Mouse (Mus musculus): ENCODE results near the gene Rnaseh1.

Gene Rnaseh1

DNA sequence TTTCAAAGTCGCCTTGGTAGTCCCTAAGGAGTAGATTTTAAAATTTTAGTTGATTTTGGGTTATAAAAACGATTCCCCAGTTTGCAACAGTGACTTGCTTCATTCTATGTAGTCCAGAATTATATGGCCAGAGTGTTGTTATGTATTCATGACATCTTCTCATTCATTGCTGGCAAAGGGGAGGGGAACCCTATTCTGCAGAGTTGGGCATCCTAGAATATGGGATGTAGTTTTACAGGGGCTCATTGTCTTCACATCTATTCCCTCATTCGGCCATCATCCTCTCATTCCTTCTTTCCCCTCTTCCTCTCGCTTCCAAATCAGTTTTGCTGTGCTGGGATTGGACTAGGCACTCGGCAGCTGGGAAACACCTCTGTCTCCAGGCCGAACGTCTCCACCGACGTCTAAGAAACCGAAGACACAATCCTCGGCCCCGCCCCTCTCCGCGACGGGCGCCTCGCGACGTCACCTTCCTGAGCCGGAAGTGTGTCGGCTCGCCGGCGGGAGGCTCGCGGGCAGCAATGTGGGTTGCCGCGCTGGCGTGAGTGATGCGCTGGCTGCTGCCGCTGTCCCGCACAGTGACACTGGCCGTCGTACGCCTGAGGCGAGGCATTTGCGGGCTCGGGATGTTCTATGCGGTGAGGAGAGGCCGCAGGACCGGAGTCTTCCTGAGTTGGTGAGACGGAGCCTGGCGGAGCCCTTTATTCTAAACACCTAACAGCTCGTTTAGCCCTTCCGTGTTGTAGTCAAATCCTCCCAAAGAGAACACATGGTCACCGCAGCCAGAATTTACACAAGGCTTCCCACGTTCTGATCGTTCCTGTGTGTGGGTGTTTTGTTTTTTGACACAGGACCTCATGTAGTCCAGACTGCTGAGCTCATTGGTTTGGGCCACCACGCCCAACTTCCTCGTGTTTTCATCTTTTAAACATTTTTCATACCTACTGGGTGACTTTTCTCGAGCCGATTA is at the start of gene Rnaseh1:
Rnaseh1 (plus strand) TSS at position 462 of the 970 bp plus-strand sequence.
- DNase-seq (ENCODE audit: low spot score) = peak; percentile 91

DNA sequence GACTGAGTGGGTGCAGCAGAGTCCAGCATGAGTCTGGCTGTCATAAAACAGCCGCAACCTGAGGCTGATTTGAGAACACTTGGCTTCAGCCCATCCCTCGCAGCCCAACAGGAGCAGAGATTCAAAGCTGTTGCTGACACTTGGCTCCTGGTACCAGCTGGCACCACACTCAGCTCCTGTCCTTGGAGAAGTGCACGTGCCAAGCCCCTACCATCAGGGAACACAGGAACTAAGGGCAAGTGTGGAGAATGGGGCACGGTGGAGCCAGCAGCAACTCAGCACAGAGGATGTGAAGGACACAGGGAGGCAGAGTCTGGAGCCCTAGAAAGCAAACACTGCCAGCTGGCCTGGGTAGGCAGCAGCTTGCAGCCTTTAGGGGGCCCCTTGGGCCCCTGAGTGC is 47.1 kb upstream of the Rnaseh1 start:
- DNase-seq (ENCODE audit: low spot score) = no peak

DNA sequence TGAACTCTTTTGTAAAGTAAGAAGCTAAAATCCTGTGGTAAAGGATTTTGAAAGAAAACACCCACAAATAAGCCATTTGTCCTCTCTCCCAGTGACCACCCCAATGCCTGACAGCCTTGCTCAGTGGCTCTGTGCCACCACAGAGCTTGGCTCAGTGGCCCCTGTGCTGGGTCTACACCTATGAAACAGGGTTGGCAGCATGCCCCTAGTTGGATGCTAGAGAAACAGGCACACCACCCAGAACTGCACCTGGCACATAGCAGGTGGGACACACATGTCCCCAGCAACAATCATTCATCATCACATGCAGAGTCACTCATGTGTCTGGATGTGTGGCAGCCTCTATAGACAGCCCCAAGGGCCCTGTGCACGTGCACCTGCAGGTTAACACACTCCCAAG is 45.9 kb upstream of the Rnaseh1 start:
- DNase-seq (ENCODE audit: low spot score) = no peak

DNA sequence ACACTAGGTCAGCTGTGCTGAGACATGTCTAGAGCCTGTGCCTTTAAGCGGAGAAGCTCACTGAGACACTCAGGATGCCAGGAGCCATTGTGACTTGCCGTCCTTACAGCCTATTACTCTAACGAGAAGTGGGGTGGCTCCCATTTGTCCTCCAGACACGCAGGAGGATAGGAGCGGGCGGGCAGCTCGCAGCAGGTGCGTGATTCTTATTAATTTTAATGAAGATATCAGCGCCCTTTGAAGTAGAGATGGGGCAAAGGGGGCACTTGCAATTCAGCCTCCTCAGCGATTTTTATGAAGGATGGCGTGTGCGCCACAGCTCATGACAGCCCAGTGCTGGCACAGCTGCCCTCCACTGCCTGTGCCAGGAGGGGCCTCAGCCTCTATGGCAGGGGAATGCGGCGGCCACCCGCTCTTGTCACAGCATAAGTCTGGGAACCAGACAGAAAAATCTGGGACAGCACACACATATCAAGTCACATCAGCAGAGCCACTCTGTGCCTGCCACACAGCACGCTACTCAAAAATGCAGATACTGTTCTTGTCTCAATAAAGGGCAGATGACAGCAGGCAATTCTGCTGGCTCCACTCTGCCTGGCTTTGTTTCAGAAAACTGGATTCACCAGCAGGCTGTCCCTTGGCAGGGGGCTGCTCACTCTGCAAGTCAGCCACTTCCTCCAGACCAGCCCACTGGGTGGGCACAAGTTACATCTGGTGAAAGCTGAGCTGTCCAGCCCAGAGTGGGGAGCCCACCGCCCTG is 41.7 kb upstream of the Rnaseh1 start:
- DNase-seq (ENCODE audit: low spot score) = no peak

- DNase-seq (ENCODE audit: low spot score) = no peak
Observed at GRCm38 (mm10) chr12:28612391-28612790, 37.0 kb upstream of the Rnaseh1 start.

GRCm38 (mm10) chr12:28614401-28614800 is 35.0 kb upstream of the Rnaseh1 start:
- DNase-seq (ENCODE audit: low spot score) = no peak

GRCm38 (mm10) chr12:28617297-28617696 is 32.1 kb upstream of the Rnaseh1 start:
- DNase-seq (ENCODE audit: low spot score) = no peak

- DNase-seq (ENCODE audit: low spot score) = no peak
Observed at GRCm38 (mm10) chr12:28621451-28622166, 27.8 kb upstream of the Rnaseh1 start.

DNA sequence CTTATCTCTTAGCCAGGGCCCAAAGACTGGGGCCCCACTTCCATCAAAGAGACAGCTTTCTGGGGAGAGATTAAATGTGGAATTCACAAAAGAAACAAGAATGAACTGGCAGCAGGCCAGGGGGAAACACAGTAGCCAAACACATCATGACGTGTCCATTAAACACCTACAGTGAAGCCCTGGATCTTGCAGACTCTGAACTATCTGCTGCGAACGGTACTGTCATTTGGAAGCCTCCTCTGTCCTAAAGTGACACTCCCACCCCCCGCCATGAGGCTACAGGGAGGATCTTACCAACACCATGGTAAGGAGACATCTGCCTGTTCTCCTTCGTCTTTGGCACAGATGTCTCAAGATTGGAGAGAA is 27.3 kb upstream of the Rnaseh1 start:
- peak; percentile 20 for DNase-seq (ENCODE audit: low spot score)

DNA sequence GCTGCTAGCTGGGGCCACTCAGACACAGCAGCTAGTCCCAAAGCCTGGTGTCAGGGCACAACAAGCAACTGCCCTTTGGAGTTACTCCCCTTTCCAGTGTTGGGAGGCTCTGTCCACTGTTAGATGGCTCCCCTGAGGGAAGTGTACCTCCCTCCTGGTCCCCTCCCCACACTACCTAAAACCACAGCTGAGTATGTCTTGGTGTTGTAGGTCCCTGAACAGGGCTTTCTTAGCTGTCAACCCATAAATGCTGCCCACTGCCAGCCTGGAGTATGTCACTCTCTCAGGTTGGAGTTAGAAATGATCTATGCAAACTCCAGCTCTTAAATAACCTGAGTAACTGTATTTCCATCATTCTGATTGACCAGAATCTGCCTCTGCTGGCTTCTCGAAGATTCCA is 26.8 kb upstream of the Rnaseh1 start:
- no peak for DNase-seq (ENCODE audit: low spot score)

DNA sequence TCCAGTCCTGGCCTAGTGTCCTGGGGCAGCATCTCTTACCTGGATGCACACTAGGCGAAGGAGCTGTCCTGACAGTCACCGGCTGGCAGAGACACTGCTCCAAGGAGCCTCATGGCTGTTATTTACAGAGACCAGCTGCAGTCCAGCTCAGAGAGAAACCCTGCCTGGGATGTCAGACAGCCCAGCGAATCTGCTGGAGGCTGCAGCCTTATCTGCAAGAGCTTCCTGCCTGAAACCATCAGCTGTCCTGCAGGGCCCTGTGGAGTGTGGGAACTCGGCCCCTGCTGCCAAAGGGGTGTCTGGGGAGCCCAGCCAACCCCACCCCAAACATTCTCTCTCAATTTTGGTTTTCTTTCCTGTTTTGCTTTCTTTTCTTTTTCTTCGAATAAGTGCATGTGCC is 26.2 kb upstream of the Rnaseh1 start, which contains the start of gene Colec11:
Colec11 (minus strand) TSS at position 183 of the 400 bp plus-strand sequence.
- DNase-seq (ENCODE audit: low spot score) = peak; percentile 13

DNA sequence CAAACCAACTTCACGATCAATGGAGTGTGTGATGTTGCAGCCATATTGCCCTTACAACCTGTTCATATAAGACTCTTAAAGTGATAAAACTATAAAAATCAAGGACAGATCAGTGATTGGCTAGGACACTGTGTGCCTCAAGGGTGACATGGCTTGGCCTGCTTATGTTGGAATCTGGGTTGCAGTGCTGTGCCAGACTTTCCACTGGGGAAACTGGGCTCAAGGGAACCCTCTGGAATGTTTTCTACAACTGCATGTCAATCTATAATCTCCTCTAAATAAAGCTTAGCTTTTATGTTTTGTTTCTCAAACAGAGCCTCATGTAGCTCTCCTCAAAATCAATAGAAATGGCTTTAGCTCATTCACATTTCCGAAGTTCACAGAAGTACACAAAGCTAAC is 25.2 kb upstream of the Rnaseh1 start:
- DNase-seq (ENCODE audit: low spot score) = no peak

- DNase-seq (ENCODE audit: low spot score) = no peak
Observed at GRCm38 (mm10) chr12:28625407-28625806, 24.0 kb upstream of the Rnaseh1 start.

GRCm38 (mm10) chr12:28627092-28627491 is 22.3 kb upstream of the Rnaseh1 start:
- DNase-seq (ENCODE audit: low spot score) = no peak

GRCm38 (mm10) chr12:28628436-28628835 is 21.0 kb upstream of the Rnaseh1 start:
- DNase-seq (ENCODE audit: low spot score) = no peak

- no peak for DNase-seq (ENCODE audit: low spot score)
Observed at GRCm38 (mm10) chr12:28635058-28635534, 14.3 kb upstream of the Rnaseh1 start.

DNA sequence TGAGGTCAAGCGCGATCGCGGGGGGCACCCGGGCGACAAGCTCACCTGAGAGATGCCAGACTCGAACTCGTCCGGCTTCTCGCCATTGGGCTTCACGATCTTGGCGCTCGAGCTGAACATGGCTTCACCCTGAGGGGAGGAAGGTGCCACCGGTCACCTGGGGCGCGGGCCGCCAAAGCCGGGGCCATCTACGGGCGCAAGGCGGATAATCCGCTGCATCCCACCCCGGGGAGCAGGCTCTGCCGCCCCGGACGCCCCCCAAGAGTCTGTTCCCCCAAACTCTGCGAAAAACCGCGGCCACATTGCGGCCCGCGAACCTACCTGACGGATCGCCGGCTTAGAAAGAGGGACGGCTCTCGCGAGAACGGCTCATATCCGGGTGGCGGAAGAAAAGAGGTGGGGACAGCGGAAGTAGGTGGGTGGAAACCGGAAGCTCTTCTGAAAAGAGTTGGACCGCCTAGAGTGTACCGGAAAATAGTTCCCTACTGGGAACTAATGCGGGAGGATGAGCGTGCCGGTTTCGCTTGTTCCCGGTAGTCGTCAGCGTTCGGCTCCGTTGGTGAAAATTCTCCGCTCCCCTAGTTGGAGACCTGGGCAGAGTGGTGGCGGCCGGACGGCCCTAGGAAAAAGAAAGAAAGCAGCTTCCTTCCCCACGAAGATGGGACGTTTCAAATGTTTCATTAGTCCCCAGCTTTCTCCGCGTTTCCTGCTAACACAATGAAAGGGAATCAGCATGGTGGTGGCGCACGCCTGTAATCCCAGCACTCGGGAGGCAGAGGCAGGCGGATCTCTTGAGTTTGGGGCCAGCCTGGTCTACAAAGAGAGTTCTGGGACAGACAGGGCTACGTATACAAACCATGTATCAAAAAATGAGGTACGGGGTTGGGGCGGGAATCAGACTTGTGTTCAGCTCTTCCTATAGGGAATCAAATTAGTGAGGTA is 13.6 kb upstream of the Rnaseh1 start, which contains the start of gene Rps7:
Rps7 (minus strand) TSS at position 419 of the 942 bp plus-strand sequence.
- DNase-seq (ENCODE audit: low spot score) = peak; percentile 93

GRCm38 (mm10) chr12:28636543-28636942 is 12.9 kb upstream of the Rnaseh1 start:
- DNase-seq (ENCODE audit: low spot score) = no peak

DNA sequence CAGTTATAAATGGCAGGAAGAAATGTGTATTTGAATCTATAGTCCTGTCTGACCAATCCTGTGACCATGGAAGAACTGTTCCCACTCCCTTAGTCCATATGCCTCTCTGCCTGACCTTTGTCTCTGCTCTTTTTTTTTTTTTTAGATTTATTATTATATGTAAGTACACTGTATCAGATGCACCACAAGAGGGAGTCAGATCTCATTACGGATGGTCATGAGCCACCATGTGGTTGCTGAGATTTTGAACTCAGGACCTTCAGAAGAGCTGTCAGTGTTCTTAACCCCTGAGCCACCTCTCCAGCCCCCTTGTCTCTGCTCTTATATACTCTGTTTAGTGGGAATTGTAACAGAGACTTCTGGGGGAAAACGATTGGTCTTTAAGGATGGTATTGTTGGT is 10.6 kb upstream of the Rnaseh1 start:
- no peak for DNase-seq (ENCODE audit: low spot score)

DNA sequence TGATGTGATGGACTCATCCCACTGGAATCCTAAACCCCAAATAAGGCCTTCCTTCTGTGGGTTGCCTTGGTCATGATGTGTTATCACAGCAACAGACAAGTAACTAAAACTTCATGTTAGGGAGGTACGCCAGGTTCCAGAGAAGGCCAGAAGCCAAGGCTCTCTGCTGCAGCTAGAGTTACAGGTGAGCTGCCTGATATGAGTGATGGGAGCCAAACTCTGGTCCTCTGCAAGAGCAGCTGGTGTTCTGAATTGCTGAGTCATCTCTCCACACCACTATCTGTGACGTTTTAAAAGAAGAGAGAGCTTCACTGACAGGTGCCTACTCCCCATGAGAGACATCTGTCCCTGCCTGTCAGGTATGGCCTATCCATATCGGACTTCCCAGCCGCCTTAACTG is 13.2 kb downstream of the Rnaseh1 start:
- no peak for DNase-seq (ENCODE audit: low spot score)

DNA sequence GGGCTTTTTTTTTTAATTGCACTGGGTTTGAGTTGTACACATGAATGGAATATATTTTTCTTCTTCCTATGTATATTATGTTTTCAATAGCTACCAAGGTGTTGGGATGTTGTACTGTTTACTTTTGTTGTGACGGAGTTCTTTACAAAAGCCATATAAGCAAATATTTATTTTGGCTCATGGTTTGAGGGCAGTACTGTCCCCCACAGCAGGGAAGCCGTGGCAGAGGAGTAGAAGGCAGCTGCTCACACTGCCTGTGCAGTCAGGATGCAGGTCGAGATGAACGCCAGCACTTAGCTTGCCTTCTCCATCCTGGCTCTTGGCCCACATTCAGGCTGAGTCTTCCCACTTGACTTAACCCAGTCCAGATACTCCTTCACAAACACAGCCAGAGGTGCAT is 17.3 kb downstream of the Rnaseh1 start:
- DNase-seq (ENCODE audit: low spot score) = no peak
